Mouse (Mus musculus): Measurements from ENCODE around the gene Wnt3. TPM values are rescaled to one million over a fixed set of nuclear protein-coding genes. Genes with fewer than 3 reads are reported as not detected.

Gene Wnt3
- total and polyA plus RNA-seq, 3 experiments, result 0.04 TPM; not detected in 2

- Histone ChIP-seq H3K27me3 (replicated peaks) (no peaks in the 10 kb centered on the region), H3K4me3 (replicated peaks in 1 of 3; ENCODE audit: low read depth in 2 of 3, low read length in 2 of 3, poor library complexity in 1 of 3) (no peak overlapping the region), H3K4me2 (ENCODE audit: insufficient read depth, low read depth, poor library complexity, severe bottlenecking) (no peak overlapping the region), H3K9me3 (replicated peaks; ENCODE audit: low read length) (no peaks in the 10 kb centered on the region), H3K4me1 (ENCODE audit: control insufficient read depth in 1 of 2, insufficient read depth in 2 of 2) (no peaks in the 10 kb centered on the region), H3K36me3 (replicated peaks in 1 of 2; ENCODE audit: control insufficient read depth in 1 of 2, insufficient read depth in 1 of 2, low read length in 1 of 2) (peaks cover 20 to 92% of the 10 kb centered on the region in 2 experiments), H3K27ac (ENCODE audit: insufficient read depth, low read depth) (no peak overlapping the region), H3K79me2 (replicated peaks; ENCODE audit: control insufficient read depth, extremely low read depth, insufficient read depth, poor library complexity, severe bottlenecking) (no peaks in the 10 kb centered on the region), H3K9ac (ENCODE audit: insufficient read depth, low read depth) (no peak overlapping the region)
- TF ChIP-seq UBTF (IDR thresholded peaks at IDR 0.05; ENCODE audit: low read depth, low read length) (no peak), POLR2AphosphoS2 (IDR thresholded peaks at IDR 0.05; ENCODE audit: low read depth, low read length) (no peak), TCF12 (IDR thresholded peaks at IDR 0.05; ENCODE audit: low read depth, low read length) (no peak), USF2 (conservative IDR thresholded peaks at IDR 0.05; ENCODE audit: low read depth, low read length) (no peak), SIN3A (IDR thresholded peaks at IDR 0.05; ENCODE audit: low read length) (no peak)
- dilution Hi-C loops (cut with MboI; ENCODE audit: extremely low pct_ligation_motif_present, extremely low pct_unique_long_range_greater_than_20kb, low sequenced_read_pairs), result no loop called here
- in situ Hi-C loops (cut with MboI; ENCODE audit: low pct_ligation_motif_present, low pct_unique_long_range_greater_than_20kb, low sequenced_read_pairs), result no loop called here
- no peak for DNase-seq (ENCODE audit: extremely low read depth)
Observed at GRCm38 (mm10) chr11:103831766-103832165, 57.8 kb downstream of the Wnt3 start.

GRCm38 (mm10) chr11:103832331-103832730 lies 58.4 kb downstream of the Wnt3 start:
- no peak overlapping the region for H3K27ac ChIP-seq (ENCODE audit: insufficient read depth, low read depth)
- TF ChIP-seq GABPA (IDR thresholded peaks at IDR 0.05; ENCODE audit: insufficient replicate concordance, low read depth, low read length) (no peak), UBTF (IDR thresholded peaks at IDR 0.05; ENCODE audit: low read depth, low read length) (no peak), USF2 (conservative IDR thresholded peaks at IDR 0.05; ENCODE audit: low read depth, low read length) (no peak), KAT2A (IDR thresholded peaks at IDR 0.05; ENCODE audit: insufficient replicate concordance, low read length) (no peak), EP300 (IDR thresholded peaks at IDR 0.05; ENCODE audit: low read length) (no peak), ETS1 (conservative IDR thresholded peaks at IDR 0.05; ENCODE audit: low read depth, low read length) (no peak), NRF1 (IDR thresholded peaks at IDR 0.05; ENCODE audit: low read depth, low read length) (no peak), NELFE (IDR thresholded peaks at IDR 0.05; ENCODE audit: low read depth, low read length) (no peak)
- no peaks in the 10 kb centered on the region for H3K27me3 ChIP-seq (replicated peaks)
- H3K4me1 ChIP-seq (ENCODE audit: control insufficient read depth in 1 of 2, insufficient read depth in 2 of 2), result no peaks in the 10 kb centered on the region
- H3K4me2 ChIP-seq (ENCODE audit: insufficient read depth, low read depth, poor library complexity, severe bottlenecking), result no peak overlapping the region
- in situ Hi-C loops (cut with MboI; ENCODE audit: low pct_ligation_motif_present, low pct_unique_long_range_greater_than_20kb, low sequenced_read_pairs) (no loop called here), dilution Hi-C loops (cut with MboI; ENCODE audit: extremely low pct_ligation_motif_present, extremely low pct_unique_long_range_greater_than_20kb, low sequenced_read_pairs) (no loop called here)
- H3K4me3 ChIP-seq (replicated peaks in 1 of 3; ENCODE audit: low read depth in 2 of 3, low read length in 2 of 3, poor library complexity in 1 of 3), result no peak overlapping the region
- H3K9ac ChIP-seq (ENCODE audit: insufficient read depth, low read depth), result no peak overlapping the region
- DNase-seq (ENCODE audit: extremely low read depth), result no peak
- no peaks in the 10 kb centered on the region for H3K79me2 ChIP-seq (replicated peaks; ENCODE audit: control insufficient read depth, extremely low read depth, insufficient read depth, poor library complexity, severe bottlenecking)
- H3K9me3 ChIP-seq (replicated peaks; ENCODE audit: low read length), result no peaks in the 10 kb centered on the region
- peaks cover 15 to 91% of the 10 kb centered on the region in 2 experiments for H3K36me3 ChIP-seq (replicated peaks in 1 of 2; ENCODE audit: control insufficient read depth in 1 of 2, insufficient read depth in 1 of 2, low read length in 1 of 2)

GRCm38 (mm10) chr11:103838955-103839354 lies 65.0 kb downstream of the Wnt3 start:
- Histone ChIP-seq H3K9ac (ENCODE audit: insufficient read depth, low read depth) (no peak overlapping the region), H3K9me3 (replicated peaks; ENCODE audit: low read length) (no peaks in the 10 kb centered on the region), H3K4me1 (ENCODE audit: control insufficient read depth in 1 of 2, insufficient read depth in 2 of 2) (no peaks in the 10 kb centered on the region), H3K4me2 (ENCODE audit: insufficient read depth, low read depth, poor library complexity, severe bottlenecking) (no peak overlapping the region), H3K27me3 (replicated peaks) (no peaks in the 10 kb centered on the region), H3K4me3 (replicated peaks in 1 of 3; ENCODE audit: low read depth in 2 of 3, low read length in 2 of 3, poor library complexity in 1 of 3) (no peak overlapping the region), H3K27ac (ENCODE audit: insufficient read depth, low read depth) (no peak overlapping the region), H3K79me2 (replicated peaks; ENCODE audit: control insufficient read depth, extremely low read depth, insufficient read depth, poor library complexity, severe bottlenecking) (no peaks in the 10 kb centered on the region), H3K36me3 (replicated peaks in 1 of 2; ENCODE audit: control insufficient read depth in 1 of 2, insufficient read depth in 1 of 2, low read length in 1 of 2) (peaks cover 9 to 78% of the 10 kb centered on the region in 2 experiments)
- in situ Hi-C loops (cut with MboI; ENCODE audit: low pct_ligation_motif_present, low pct_unique_long_range_greater_than_20kb, low sequenced_read_pairs) (no loop called here), dilution Hi-C loops (cut with MboI; ENCODE audit: extremely low pct_ligation_motif_present, extremely low pct_unique_long_range_greater_than_20kb, low sequenced_read_pairs) (no loop called here)
- no peak for TF ChIP-seq RAD21 (IDR thresholded peaks at IDR 0.05; ENCODE audit: low read depth, low read length)
- TF ChIP-seq ZNF384 (IDR thresholded peaks at IDR 0.05; ENCODE audit: low read depth, low read length), result peak; percentile 69
- DNase-seq (ENCODE audit: extremely low read depth), result no peak
